Mouse (Mus musculus): ENCODE results near the gene Tekt3. TPM values are rescaled to one million over a fixed set of nuclear protein-coding genes. Genes with fewer than 3 reads are reported as not detected.

Tekt3 gene
- polyA plus RNA-seq, 1 experiment = not detected

GRCm38 (mm10) chr11:63059911-63060310 is 1.5 kb upstream of the Tekt3 start:
- Histone ChIP-seq H3K27me3 (ENCODE audit: control insufficient read depth, insufficient read depth, low read length) (no peaks in the 10 kb centered on the region), H3K4me1 (ENCODE audit: control insufficient read depth, insufficient read depth, insufficient read length, low read length) (peaks cover 4% of the 10 kb centered on the region; the same call in 1 of the 2 replicates), H3K36me3 (ENCODE audit: control insufficient read depth, insufficient read depth, low read length) (no peaks in the 10 kb centered on the region), H3K27ac (ENCODE audit: insufficient read depth, low read depth, low read length) (no peak overlapping the region), H3K4me3 (ENCODE audit: low read depth, low read length) (no peak overlapping the region)
- 51% methylated on average over 1 of the region's 1 CpGs for WGBS
- TF ChIP-seq CTCF (IDR thresholded peaks at IDR 0.05; ENCODE audit: extremely low read depth, insufficient read length, insufficient replicate concordance, low read depth, low read length) = no peak
- no peak for TF ChIP-seq POLR2A (IDR thresholded peaks at IDR 0.05; ENCODE audit: low read depth, low read length)

DNA sequence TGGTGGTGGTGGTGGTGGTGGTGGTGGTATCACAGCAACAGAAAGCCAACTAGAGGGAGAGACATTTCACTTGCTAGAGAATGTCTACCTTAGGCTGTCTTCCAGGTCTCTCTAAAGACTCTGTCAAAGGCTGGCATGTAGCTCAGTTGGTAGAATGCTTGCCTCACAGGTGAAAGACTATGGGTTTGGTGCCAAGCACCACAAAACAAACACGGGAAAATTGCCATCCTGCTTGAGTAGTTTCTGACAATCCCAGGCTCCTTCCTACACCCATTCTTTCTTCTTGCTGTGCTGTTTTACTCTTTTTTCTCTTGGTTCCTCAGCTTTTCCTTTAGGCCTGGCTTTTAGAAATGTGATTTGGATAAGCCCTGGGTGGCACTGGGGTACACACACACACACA is 5.1 kb downstream of the Tekt3 start:
- no peaks in the 10 kb centered on the region for H3K36me3 ChIP-seq (ENCODE audit: control insufficient read depth, insufficient read depth, low read length)
- no peaks in the 10 kb centered on the region for H3K27me3 ChIP-seq (ENCODE audit: control insufficient read depth, insufficient read depth, low read length)
- H3K4me1 ChIP-seq (ENCODE audit: control insufficient read depth, insufficient read depth, insufficient read length, low read length) = no peaks in the 10 kb centered on the region
- TF ChIP-seq CTCF (IDR thresholded peaks at IDR 0.05; ENCODE audit: extremely low read depth, insufficient read length, insufficient replicate concordance, low read depth, low read length) (no peak), POLR2A (IDR thresholded peaks at IDR 0.05; ENCODE audit: low read depth, low read length) (no peak)
- H3K4me3 ChIP-seq (ENCODE audit: low read depth, low read length) = no peak overlapping the region
- H3K27ac ChIP-seq (ENCODE audit: insufficient read depth, low read depth, low read length) = no peak overlapping the region
- 56% methylated on average over 1 of the region's 1 CpGs for WGBS

GRCm38 (mm10) chr11:63070081-63070480 is 8.6 kb downstream of the Tekt3 start:
- WGBS = 91% methylated on average over 17 of the region's 17 CpGs
- TF ChIP-seq POLR2A (IDR thresholded peaks at IDR 0.05; ENCODE audit: low read depth, low read length) = no peak
- TF ChIP-seq CTCF (IDR thresholded peaks at IDR 0.05; ENCODE audit: extremely low read depth, insufficient read length, insufficient replicate concordance, low read depth, low read length) = no peak

GRCm38 (mm10) chr11:63084536-63084935 is 23.1 kb downstream of the Tekt3 start:
- Histone ChIP-seq H3K27ac (ENCODE audit: insufficient read depth, low read depth, low read length) (no peak overlapping the region), H3K27me3 (ENCODE audit: control insufficient read depth, insufficient read depth, low read length) (no peaks in the 10 kb centered on the region), H3K36me3 (ENCODE audit: control insufficient read depth, insufficient read depth, low read length) (no peaks in the 10 kb centered on the region), H3K4me3 (ENCODE audit: low read depth, low read length) (no peak overlapping the region), H3K4me1 (ENCODE audit: control insufficient read depth, insufficient read depth, insufficient read length, low read length) (no peaks in the 10 kb centered on the region)
- 89% methylated on average over 3 of the region's 3 CpGs for WGBS
- TF ChIP-seq POLR2A (IDR thresholded peaks at IDR 0.05; ENCODE audit: low read depth, low read length) (no peak), CTCF (IDR thresholded peaks at IDR 0.05; ENCODE audit: extremely low read depth, insufficient read length, insufficient replicate concordance, low read depth, low read length) (peak; percentile 23; the same call in 1 of the 2 replicates)

More at GRCm38 (mm10) chr11:63070081-63070480, 8.6 kb downstream of the Tekt3 start:
- no peak overlapping the region for H3K27ac ChIP-seq (ENCODE audit: insufficient read depth, low read depth, low read length)
- no peaks in the 10 kb centered on the region for H3K27me3 ChIP-seq (ENCODE audit: control insufficient read depth, insufficient read depth, low read length)
- H3K4me3 ChIP-seq (ENCODE audit: low read depth, low read length) = no peak overlapping the region
- H3K4me1 ChIP-seq (ENCODE audit: control insufficient read depth, insufficient read depth, insufficient read length, low read length) = no peaks in the 10 kb centered on the region
- H3K36me3 ChIP-seq (ENCODE audit: control insufficient read depth, insufficient read depth, low read length) = no peaks in the 10 kb centered on the region

DNA sequence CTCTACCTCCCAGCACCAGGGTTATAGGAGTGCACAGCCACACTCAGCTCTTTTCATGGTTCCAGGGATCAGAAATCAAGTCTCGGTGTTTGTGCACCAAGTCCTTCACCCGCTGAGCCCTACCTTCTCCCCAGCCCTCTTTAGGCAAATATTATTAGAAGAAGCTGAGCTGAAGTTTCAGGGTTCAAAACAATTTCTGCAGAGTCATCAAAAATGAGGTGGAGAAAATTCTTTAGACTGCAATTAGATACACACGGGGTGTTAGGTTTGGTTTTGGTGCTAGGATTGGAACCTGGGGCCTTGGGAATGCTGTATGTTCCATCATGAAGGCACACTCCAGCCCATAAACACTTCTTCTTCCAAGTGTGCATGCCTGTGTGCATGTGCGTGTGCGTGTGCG is 27.2 kb downstream of the Tekt3 start:
- WGBS = 83% methylated on average over 6 of the region's 6 CpGs
- no peaks in the 10 kb centered on the region for H3K27me3 ChIP-seq (ENCODE audit: control insufficient read depth, insufficient read depth, low read length)
- H3K27ac ChIP-seq (ENCODE audit: insufficient read depth, low read depth, low read length) = no peak overlapping the region
- no peak overlapping the region for H3K4me3 ChIP-seq (ENCODE audit: low read depth, low read length)
- H3K36me3 ChIP-seq (ENCODE audit: control insufficient read depth, insufficient read depth, low read length) = no peaks in the 10 kb centered on the region
- H3K4me1 ChIP-seq (ENCODE audit: control insufficient read depth, insufficient read depth, insufficient read length, low read length) = no peaks in the 10 kb centered on the region
- TF ChIP-seq CTCF (IDR thresholded peaks at IDR 0.05; ENCODE audit: extremely low read depth, insufficient read length, insufficient replicate concordance, low read depth, low read length) = no peak
- no peak for TF ChIP-seq POLR2A (IDR thresholded peaks at IDR 0.05; ENCODE audit: low read depth, low read length)

DNA sequence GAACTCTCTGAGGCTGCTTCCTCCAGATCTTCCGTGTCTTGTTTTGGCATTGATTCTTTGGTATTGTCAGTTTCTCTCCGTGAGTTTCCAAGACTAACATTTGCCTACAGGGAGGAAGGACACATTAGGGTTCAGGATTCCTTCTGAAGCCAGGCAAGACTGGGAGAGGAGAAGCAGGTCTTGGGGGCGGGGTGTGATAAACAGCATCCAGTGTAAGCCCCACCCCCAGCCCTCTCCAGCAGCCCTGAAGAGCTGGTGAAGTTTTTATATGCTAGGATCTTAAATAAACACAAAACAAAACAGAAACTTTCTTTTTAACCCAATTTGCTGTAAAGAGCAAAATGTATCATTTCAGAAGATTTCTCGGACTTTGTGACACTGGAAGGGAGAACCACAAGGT is 28.8 kb downstream of the Tekt3 start:
- TF ChIP-seq CTCF (IDR thresholded peaks at IDR 0.05; ENCODE audit: extremely low read depth, insufficient read length, insufficient replicate concordance, low read depth, low read length) (no peak), POLR2A (IDR thresholded peaks at IDR 0.05; ENCODE audit: low read depth, low read length) (no peak)
- no peaks in the 10 kb centered on the region for H3K4me1 ChIP-seq (ENCODE audit: control insufficient read depth, insufficient read depth, insufficient read length, low read length)
- H3K36me3 ChIP-seq (ENCODE audit: control insufficient read depth, insufficient read depth, low read length) = no peaks in the 10 kb centered on the region
- no peaks in the 10 kb centered on the region for H3K27me3 ChIP-seq (ENCODE audit: control insufficient read depth, insufficient read depth, low read length)
- no peak overlapping the region for H3K4me3 ChIP-seq (ENCODE audit: low read depth, low read length)
- WGBS = 33% methylated on average over 4 of the region's 4 CpGs
- H3K27ac ChIP-seq (ENCODE audit: insufficient read depth, low read depth, low read length) = no peak overlapping the region

GRCm38 (mm10) chr11:63090986-63091385 is 29.5 kb downstream of the Tekt3 start:
- TF ChIP-seq POLR2A (IDR thresholded peaks at IDR 0.05; ENCODE audit: low read depth, low read length) (no peak), CTCF (IDR thresholded peaks at IDR 0.05; ENCODE audit: extremely low read depth, insufficient read length, insufficient replicate concordance, low read depth, low read length) (no peak)
- 87% methylated on average over 6 of the region's 6 CpGs for WGBS
- Histone ChIP-seq H3K36me3 (ENCODE audit: control insufficient read depth, insufficient read depth, low read length) (no peaks in the 10 kb centered on the region), H3K27me3 (ENCODE audit: control insufficient read depth, insufficient read depth, low read length) (no peaks in the 10 kb centered on the region), H3K27ac (ENCODE audit: insufficient read depth, low read depth, low read length) (no peak overlapping the region), H3K4me1 (ENCODE audit: control insufficient read depth, insufficient read depth, insufficient read length, low read length) (no peaks in the 10 kb centered on the region), H3K4me3 (ENCODE audit: low read depth, low read length) (no peak overlapping the region)
